Mouse (Mus musculus) heart, postnatal 4 days (tissue): ENCODE measurements around the gene Gpr137. TPM values are rescaled to one million over a fixed set of nuclear protein-coding genes. Genes with fewer than 3 reads are reported as not detected.

ENCODE experiments used
- DNase-seq: peaks from one replicate; pipeline ENCODE4 v3.0.0; 2021
- total RNA-seq, 2 experiments: library from RNA; stranded (reverse); gene quantifications; 2 replicates each; pipeline ENCODE4 v1.2.3; 2021

Gene Gpr137
- total RNA-seq, 2 experiments from 2014 or later: 18.7 to 21.4 TPM

GRCm38 (mm10) chr19:6940396-6941351 is 1.6 kb downstream of the Gpr137 start:
- DNase-seq: peak; percentile 26

GRCm38 (mm10) chr19:6939106-6940002 is 2.9 kb downstream of the Gpr137 start:
- DNase-seq: no peak

- DNase-seq: no peak
Measured at GRCm38 (mm10) chr19:6937541-6938465, 4.5 kb downstream of the Gpr137 start.

- no peak for DNase-seq
Measured at GRCm38 (mm10) chr19:6936299-6936698, 6.0 kb downstream of the Gpr137 start.

- DNase-seq: no peak
Measured at GRCm38 (mm10) chr19:6934195-6934977, 7.9 kb downstream of the Gpr137 start, which contains the start of gene Kcnk4. Kcnk4 (minus strand) TSS chr19:6934515.

- no peak for DNase-seq
Measured at GRCm38 (mm10) chr19:6933436-6934194, 8.7 kb downstream of the Gpr137 start.

- no peak for DNase-seq
Measured at GRCm38 (mm10) chr19:6933102-6933435, 9.2 kb downstream of the Gpr137 start.

- no peak for DNase-seq
Measured at GRCm38 (mm10) chr19:6932018-6932417, 10.3 kb downstream of the Gpr137 start.

- DNase-seq: no peak
Measured at GRCm38 (mm10) chr19:6931002-6931401, 11.3 kb downstream of the Gpr137 start.

GRCm38 (mm10) chr19:6928080-6928479 is 14.2 kb downstream of the Gpr137 start:
- DNase-seq: no peak

- peak; percentile 55 for DNase-seq
Measured at GRCm38 (mm10) chr19:6926559-6927255, 15.6 kb downstream of the Gpr137 start.

GRCm38 (mm10) chr19:6925611-6926329 is 16.5 kb downstream of the Gpr137 start:
- DNase-seq: no peak

- DNase-seq: no peak
Measured at GRCm38 (mm10) chr19:6925307-6925573, 17.0 kb downstream of the Gpr137 start, which contains the start of gene Catsperz. Catsperz (minus strand) TSS chr19:6925380.

GRCm38 (mm10) chr19:6924461-6925306 is 17.6 kb downstream of the Gpr137 start:
- DNase-seq: peak; percentile 92

GRCm38 (mm10) chr19:6922901-6923735 is 19.2 kb downstream of the Gpr137 start:
- no peak for DNase-seq

GRCm38 (mm10) chr19:6921647-6922567 is 20.4 kb downstream of the Gpr137 start, which contains the start of gene Esrra:
Esrra (minus strand) TSS chr19:6921813.
- DNase-seq: peak; percentile 100
